Mouse (Mus musculus) stomach, embryonic 14.5 days (tissue): ENCODE measurements around the gene Ak1. TPM values are rescaled to one million over a fixed set of nuclear protein-coding genes. Genes with fewer than 3 reads are reported as not detected.

ENCODE experiments used
- ATAC-seq: fragments of 200-750 bp; cut with Nextera tagmentation; 2 replicates; pipeline ENCODE4 v1.8.0; 2017; ENCODE audit warnings: low read depth, moderate TSS enrichment; ENCODE audit not compliant: insufficient number of reproducible peaks, insufficient read depth, low FRiP score
- H3K27ac ChIP-seq: fragments of 300-500 bp; sonication (generic); 2 replicates; pipeline ENCODE4 v1.5.1; 2014; ENCODE audit warnings: mild to moderate bottlenecking, low read length, moderate library complexity, mixed read lengths
- H3K27me3 ChIP-seq: fragments of 300-500 bp; sonication (generic); 2 replicates; pipeline ENCODE4 v1.6.1; 2014; ENCODE audit warnings: low read length, control low read depth, mixed read lengths; ENCODE audit not compliant: control insufficient read depth, insufficient read depth
- H3K36me3 ChIP-seq: fragments of 300-500 bp; sonication (generic); 2 replicates; pipeline ENCODE4 v1.6.1; 2014; ENCODE audit warnings: mild to moderate bottlenecking, control low read depth, low read length, moderate library complexity, mixed read lengths; ENCODE audit not compliant: control insufficient read depth, insufficient read depth
- H3K4me1 ChIP-seq: fragments of 300-500 bp; sonication (generic); 2 replicates; pipeline ENCODE4 v1.6.1; 2014; ENCODE audit warnings: low read length, control low read depth, mixed read lengths; ENCODE audit not compliant: control insufficient read depth, insufficient read depth
- H3K4me2 ChIP-seq: fragments of 300-500 bp; sonication (generic); replicated peaks from 2 replicates; pipeline ENCODE4 v1.6.1; 2014; ENCODE audit warnings: low read depth, low read length, control low read depth
- H3K4me3 ChIP-seq: fragments of 300-500 bp; sonication (generic); 2 replicates; pipeline ENCODE4 v1.5.1; 2014; ENCODE audit warnings: low read depth, low read length, control low read depth
- H3K9ac ChIP-seq: fragments of 300-500 bp; sonication (generic); replicated peaks from 2 replicates; pipeline ENCODE4 v1.6.1; 2014; ENCODE audit warnings: low read depth, mild to moderate bottlenecking, control low read depth, low read length, moderate library complexity, mixed read lengths
- H3K9me3 ChIP-seq: fragments of 300-500 bp; sonication (generic); 2 replicates; pipeline ENCODE4 v1.6.1; 2016; ENCODE audit warnings: low read depth, low read length, control low read depth; ENCODE audit not compliant: control insufficient read depth
- WGBS: fragments of 180-500 bp; shearing (Covaris S2); extraction: QIAGEN DNeasy Blood & Tissue Kit; methylation state at CpG from one replicate; pipeline ENCODE4 v1.1.7; 2014; 5-methylcytosine and 5-hydroxymethylcytosine counted together
- polyA plus RNA-seq: library from polyadenylated mRNA; unstranded; fragments of >200 nt; fragmentation: Nextera tagmentation; extraction: Ambion mirVana; gene quantifications from 2 replicates; pipeline ENCODE4 v1.2.1, GENCODE M21; 2014

Gene Ak1
- polyA plus RNA-seq, 1 experiment from 2014 or later, result 17.1 TPM

GRCm38 (mm10) chr2:32658873-32659272, 37.3 kb downstream of the Ak1 start:
- no peak for ATAC-seq
- no peak overlapping the region for H3K4me3 ChIP-seq
- no peaks in the 10 kb centered on the region for H3K27me3 ChIP-seq
- 93% methylated on average over 2 of the region's 2 CpGs for WGBS
- H3K9ac ChIP-seq, result no peak overlapping the region
- no peaks in the 10 kb centered on the region for H3K9me3 ChIP-seq
- H3K36me3 ChIP-seq, result no peaks in the 10 kb centered on the region
- no peak overlapping the region for H3K27ac ChIP-seq
- peaks cover 27% of the 10 kb centered on the region for H3K4me1 ChIP-seq
- H3K4me2 ChIP-seq, result no peak overlapping the region

GRCm38 (mm10) chr2:32661509-32662107, 40.0 kb downstream of the Ak1 start:
- H3K4me3 ChIP-seq, result no peak overlapping the region
- H3K27me3 ChIP-seq, result no peaks in the 10 kb centered on the region
- peak; percentile 29; the same call in 1 of the 2 replicates for ATAC-seq
- peak overlapping the region; percentile 3; the same call in 1 of the 2 replicates for H3K27ac ChIP-seq
- H3K36me3 ChIP-seq, result no peaks in the 10 kb centered on the region
- H3K4me2 ChIP-seq, result no peak overlapping the region
- no peak overlapping the region for H3K9ac ChIP-seq
- peaks cover 13% of the 10 kb centered on the region for H3K4me1 ChIP-seq
- H3K9me3 ChIP-seq, result no peaks in the 10 kb centered on the region
- WGBS, result 31% methylated on average over 7 of the region's 7 CpGs

- Histone ChIP-seq H3K4me3 (no peak overlapping the region), H3K4me2 (no peak overlapping the region), H3K9me3 (no peaks in the 10 kb centered on the region), H3K4me1 (peaks cover 13% of the 10 kb centered on the region), H3K27ac (peak overlapping the region; percentile 3; the same call in 1 of the 2 replicates), H3K9ac (no peak overlapping the region), H3K27me3 (no peaks in the 10 kb centered on the region), H3K36me3 (no peaks in the 10 kb centered on the region)
- ATAC-seq, result no peak
- WGBS, result 46% methylated on average over 5 of the region's 5 CpGs
Observed at GRCm38 (mm10) chr2:32662291-32662690, 40.7 kb downstream of the Ak1 start.

GRCm38 (mm10) chr2:32665345-32665744, 43.8 kb downstream of the Ak1 start:
- no peaks in the 10 kb centered on the region for H3K9me3 ChIP-seq
- no peak overlapping the region for H3K27ac ChIP-seq
- ATAC-seq, result no peak
- peaks cover 13% of the 10 kb centered on the region for H3K4me1 ChIP-seq
- no peaks in the 10 kb centered on the region for H3K36me3 ChIP-seq
- H3K4me3 ChIP-seq, result no peak overlapping the region
- H3K9ac ChIP-seq, result no peak overlapping the region
- no peaks in the 10 kb centered on the region for H3K27me3 ChIP-seq
- 67% methylated on average over 8 of the region's 8 CpGs for WGBS
- H3K4me2 ChIP-seq, result no peak overlapping the region

- H3K36me3 ChIP-seq, result no peaks in the 10 kb centered on the region
- H3K9ac ChIP-seq, result no peak overlapping the region
- ATAC-seq, result no peak
- no peaks in the 10 kb centered on the region for H3K9me3 ChIP-seq
- no peak overlapping the region for H3K4me3 ChIP-seq
- no peak overlapping the region for H3K27ac ChIP-seq
- no peaks in the 10 kb centered on the region for H3K27me3 ChIP-seq
- 82% methylated on average over 6 of the region's 6 CpGs for WGBS
- peaks cover 13% of the 10 kb centered on the region for H3K4me1 ChIP-seq
- H3K4me2 ChIP-seq, result no peak overlapping the region
Observed at GRCm38 (mm10) chr2:32665853-32666252, 44.3 kb downstream of the Ak1 start.

GRCm38 (mm10) chr2:32667775-32668174, 46.2 kb downstream of the Ak1 start:
- H3K4me2 ChIP-seq, result no peak overlapping the region
- H3K9me3 ChIP-seq, result no peaks in the 10 kb centered on the region
- 47% methylated on average over 11 of the region's 11 CpGs for WGBS
- no peak overlapping the region for H3K4me3 ChIP-seq
- ATAC-seq, result no peak
- H3K27me3 ChIP-seq, result no peaks in the 10 kb centered on the region
- H3K36me3 ChIP-seq, result no peaks in the 10 kb centered on the region
- no peak overlapping the region for H3K9ac ChIP-seq
- no peak overlapping the region for H3K27ac ChIP-seq
- H3K4me1 ChIP-seq, result no peaks in the 10 kb centered on the region; the same call in 1 of the 2 replicates

GRCm38 (mm10) chr2:32668176-32668575, 46.6 kb downstream of the Ak1 start:
- no peak for ATAC-seq
- WGBS, result 90% methylated on average over 7 of the region's 7 CpGs
- H3K4me2 ChIP-seq, result no peak overlapping the region

GRCm38 (mm10) chr2:32669876-32670275, 48.3 kb downstream of the Ak1 start:
- no peaks in the 10 kb centered on the region; the same call in 1 of the 2 replicates for H3K4me1 ChIP-seq
- 68% methylated on average over 3 of the region's 3 CpGs for WGBS
- no peak for ATAC-seq
- H3K9me3 ChIP-seq, result no peaks in the 10 kb centered on the region
- H3K27ac ChIP-seq, result no peak overlapping the region
- H3K4me3 ChIP-seq, result no peak overlapping the region
- H3K27me3 ChIP-seq, result no peaks in the 10 kb centered on the region
- peaks cover 4% of the 10 kb centered on the region; the same call in 1 of the 2 replicates for H3K36me3 ChIP-seq
- no peak overlapping the region for H3K9ac ChIP-seq
- H3K4me2 ChIP-seq, result no peak overlapping the region

More at GRCm38 (mm10) chr2:32668176-32668575, 46.6 kb downstream of the Ak1 start:
- Histone ChIP-seq H3K9ac (no peak overlapping the region), H3K27ac (no peak overlapping the region), H3K4me1 (no peaks in the 10 kb centered on the region; the same call in 1 of the 2 replicates), H3K4me3 (no peak overlapping the region), H3K27me3 (no peaks in the 10 kb centered on the region), H3K9me3 (no peaks in the 10 kb centered on the region), H3K36me3 (peaks cover 2% of the 10 kb centered on the region; the same call in 1 of the 2 replicates)

GRCm38 (mm10) chr2:32671147-32671546, 49.6 kb downstream of the Ak1 start:
- Histone ChIP-seq H3K4me3 (no peak overlapping the region), H3K9me3 (no peaks in the 10 kb centered on the region), H3K4me2 (no peak overlapping the region), H3K27ac (no peak overlapping the region), H3K36me3 (peaks cover 4% of the 10 kb centered on the region; the same call in 1 of the 2 replicates), H3K4me1 (no peaks in the 10 kb centered on the region; the same call in 1 of the 2 replicates), H3K27me3 (no peaks in the 10 kb centered on the region), H3K9ac (no peak overlapping the region)
- ATAC-seq, result no peak
- WGBS, result 82% methylated on average over 9 of the region's 9 CpGs
